Mouse (Mus musculus): Measurements from ENCODE around the gene Coro2a.
A peak's percentile ranks its signal among the peaks of the same experiment; 100 is the strongest.

Gene Coro2a

DNA sequence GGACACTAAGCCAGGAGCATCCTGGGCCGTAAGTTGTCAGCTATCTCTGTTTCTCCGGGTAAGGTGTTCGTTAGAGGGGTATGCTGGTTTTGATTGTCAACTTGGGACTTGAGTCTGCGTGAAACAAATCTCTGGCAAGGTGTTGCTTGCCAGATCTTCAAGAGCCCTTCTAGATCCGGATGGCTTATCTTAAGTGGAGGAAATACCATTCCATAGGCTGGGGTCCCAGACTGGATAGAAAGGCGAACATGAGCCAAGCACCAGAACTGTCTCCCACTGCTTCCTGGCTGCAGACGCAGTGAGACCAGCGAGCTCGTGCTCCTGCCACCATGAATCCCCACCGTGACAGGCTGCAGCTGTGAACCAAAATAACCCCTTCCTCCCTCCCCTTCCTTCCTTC is 80.5 kb downstream of the Coro2a start:
- no peak for DNase-seq

- DNase-seq, result no peak
These were observed 81.5 kb downstream of the Coro2a start for GRCm38 (mm10) chr4:46520491-46520890.

DNA sequence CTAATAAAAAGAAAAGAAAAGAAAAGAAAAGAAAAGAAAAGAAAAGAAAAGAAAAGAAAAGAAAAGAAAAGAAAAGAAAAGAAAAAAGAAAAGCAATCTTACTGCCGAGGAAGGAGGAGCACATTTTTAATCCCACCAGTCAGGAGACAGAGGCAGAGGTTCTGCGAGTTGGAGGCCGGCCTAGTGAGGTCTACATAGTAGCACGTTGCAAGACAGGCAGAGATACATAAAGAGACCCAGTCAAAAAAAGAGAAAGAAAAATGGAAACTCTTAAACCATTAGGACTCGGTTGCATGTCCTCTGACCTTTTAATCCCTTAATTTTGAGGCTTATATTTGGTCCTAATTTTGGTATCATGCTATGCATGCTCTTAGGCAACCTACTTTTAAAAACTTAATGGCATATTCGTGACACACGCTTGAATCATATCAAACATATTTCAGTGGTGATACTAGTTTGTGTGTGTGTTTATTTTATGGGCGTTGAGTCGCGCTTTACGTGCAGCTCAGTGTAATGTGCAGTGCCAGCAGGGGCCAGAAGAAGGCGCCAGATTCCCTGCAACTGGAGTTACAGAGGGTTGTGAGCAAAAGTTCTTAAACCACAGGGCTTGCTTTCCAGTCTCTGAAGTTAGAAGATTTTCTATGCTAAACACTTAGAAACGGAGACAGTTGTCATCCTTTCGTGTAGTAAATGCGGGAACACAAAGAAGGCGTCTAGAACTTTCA is 94.1 kb downstream of the Coro2a start:
- DNase-seq, result peak; percentile 77 to 92

GRCm38 (mm10) chr4:46506801-46507610 is 95.0 kb downstream of the Coro2a start:
- peak; percentile 97 to 99 for DNase-seq

GRCm38 (mm10) chr4:46505361-46506057 is 96.5 kb downstream of the Coro2a start:
- no peak for DNase-seq

- no peak for DNase-seq
These were observed 98.1 kb downstream of the Coro2a start for GRCm38 (mm10) chr4:46503881-46504280.

DNA sequence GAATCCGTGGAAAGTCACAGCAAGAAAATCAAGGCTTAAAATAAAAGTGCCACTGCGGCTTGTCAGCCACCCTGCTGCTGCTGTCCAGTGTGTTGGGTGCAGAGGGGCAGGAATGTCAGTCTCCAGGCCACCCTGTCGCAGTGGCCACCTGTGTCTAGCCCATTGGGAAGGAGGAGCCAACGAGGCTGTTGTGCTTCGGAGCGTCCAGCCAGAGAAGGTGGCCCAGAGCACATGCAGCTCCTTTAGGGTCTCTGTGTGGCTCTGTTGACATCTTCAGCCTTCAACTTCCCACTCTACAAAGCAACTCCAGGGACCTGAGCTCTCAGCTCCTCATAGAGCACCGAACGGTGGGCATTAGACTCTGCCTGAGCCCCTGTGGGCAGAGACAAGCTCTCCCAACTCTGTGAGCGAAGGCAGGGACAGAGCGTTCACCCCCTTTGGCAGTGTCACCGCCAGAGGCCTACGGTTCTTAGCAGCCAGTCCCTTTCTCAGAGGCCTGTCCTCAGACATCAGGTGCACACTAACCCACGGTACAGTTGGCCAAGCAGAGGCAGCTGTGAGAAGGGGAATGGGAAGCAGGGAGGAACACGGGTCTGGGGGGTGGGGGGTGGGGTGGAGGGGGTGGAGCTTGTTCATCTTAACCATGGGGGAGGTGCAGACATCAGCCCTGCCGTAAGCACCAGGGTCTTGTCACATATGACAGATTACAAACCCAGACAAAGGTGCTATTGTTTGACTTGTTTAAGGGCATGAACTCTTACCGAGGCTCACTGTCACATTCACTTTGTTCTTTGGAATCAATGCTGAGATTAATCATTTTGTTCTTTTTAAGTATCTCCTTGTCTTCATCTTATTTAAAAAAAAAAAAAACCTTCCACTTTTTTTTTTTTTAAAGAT is 99.1 kb downstream of the Coro2a start:
- no peak for DNase-seq

GRCm38 (mm10) chr4:46498976-46499375 is 103.0 kb downstream of the Coro2a start:
- DNase-seq, result peak; percentile 24 to 73

DNA sequence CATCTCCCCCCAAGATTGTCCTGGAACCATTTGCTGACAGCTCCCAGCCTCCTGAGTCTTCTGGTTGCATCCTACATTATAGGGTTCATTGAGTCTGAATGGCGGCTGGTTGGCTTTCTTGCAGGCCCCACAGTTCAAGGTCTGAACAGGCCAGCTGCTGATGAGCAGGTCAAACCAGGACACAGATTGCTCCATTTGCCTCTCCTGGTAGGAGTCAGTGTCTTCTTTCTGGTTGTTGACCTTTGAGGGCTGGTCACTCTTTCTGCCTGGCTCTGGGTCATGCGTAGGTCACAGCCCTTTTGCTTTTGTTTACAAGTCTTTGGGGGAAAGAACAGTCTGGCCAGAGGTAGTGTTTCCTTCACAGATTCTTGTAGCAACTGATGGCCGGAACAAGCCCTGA is 103.5 kb downstream of the Coro2a start:
- peak; percentile 51 to 52 for DNase-seq

GRCm38 (mm10) chr4:46497286-46497892 is 104.6 kb downstream of the Coro2a start:
- peak; percentile 64 to 86 for DNase-seq

DNA sequence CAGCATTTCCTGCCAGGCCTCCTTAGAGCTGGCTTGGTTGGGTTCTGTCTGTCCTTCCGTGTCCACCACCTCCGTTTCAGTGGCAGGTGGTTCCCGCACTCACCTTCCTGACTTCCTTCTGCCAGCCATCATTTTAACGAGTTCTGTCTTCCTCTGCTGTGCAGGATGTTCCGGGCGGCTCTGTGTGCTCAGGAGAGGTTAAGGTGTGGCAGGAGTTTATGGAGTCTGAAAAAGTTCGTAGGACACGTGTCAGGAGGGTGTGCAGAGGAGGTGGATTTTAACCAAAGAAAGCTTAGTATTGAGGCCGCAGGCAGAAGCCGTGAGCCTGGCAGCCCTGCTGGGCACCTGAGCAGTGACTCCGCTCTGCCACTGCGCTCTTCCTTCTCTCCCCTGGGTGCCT is 106.5 kb downstream of the Coro2a start:
- DNase-seq, result no peak

DNA sequence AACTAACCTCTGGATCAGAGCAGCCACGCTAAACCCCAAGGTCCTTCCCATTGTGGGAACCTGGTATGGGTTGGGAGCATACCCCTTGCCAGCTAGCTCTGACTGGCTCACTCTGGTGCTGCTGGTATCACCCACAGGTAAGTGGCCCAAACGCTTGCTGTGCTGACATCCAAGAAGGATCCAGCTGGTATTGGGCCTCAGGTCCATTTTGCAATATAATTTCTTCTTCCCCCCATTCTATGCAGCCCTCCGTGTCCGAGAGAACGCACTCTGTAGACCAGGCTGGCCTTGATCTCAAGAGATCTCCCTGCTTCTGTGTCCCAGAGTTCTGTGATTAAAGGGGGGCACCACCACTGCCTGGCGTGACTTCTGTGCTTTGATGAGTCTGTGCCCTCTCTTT is 108.9 kb downstream of the Coro2a start:
- DNase-seq, result no peak

DNA sequence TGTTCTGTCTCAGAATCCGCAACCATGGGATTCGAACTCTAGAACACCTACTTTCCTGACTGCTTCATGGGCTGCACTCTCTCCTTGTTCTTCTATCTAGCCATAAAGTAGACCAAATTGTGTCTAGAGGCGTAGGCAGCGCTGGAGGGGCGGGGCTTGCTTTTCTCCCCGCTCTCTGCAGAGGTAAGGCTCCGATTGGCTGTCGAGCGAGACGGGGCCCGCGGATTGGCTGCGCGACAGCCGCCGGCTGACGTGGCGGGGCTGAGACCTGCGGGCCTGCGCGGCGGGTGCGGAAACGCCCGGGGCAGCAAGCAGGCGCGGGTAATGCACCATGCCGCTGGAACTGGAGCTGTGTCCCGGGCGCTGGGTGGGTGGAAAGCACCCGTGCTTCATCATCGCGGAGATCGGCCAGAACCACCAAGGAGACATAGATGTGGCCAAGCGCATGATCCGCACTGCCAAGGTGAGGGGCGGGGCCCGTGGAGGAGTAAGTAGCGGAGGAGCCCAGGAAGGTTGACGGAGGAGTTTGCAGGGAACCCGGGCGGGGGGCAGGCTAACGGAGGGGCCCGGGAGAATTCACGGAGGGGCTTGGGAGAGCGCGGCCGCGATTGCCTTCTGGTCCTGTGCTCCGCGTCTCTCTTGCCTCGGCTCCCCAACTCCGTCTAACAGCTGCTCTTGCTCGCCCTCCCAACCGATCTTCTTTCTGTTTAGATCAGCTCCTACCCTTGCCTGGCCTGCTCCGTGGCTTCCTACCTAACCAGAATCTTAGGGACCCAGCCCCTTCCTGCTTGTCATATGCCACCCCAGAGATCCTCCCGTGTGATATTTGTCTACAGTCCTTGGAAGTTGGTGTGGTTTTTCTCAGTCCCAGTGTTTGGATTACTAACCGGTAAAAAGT is 112.7 kb downstream of the Coro2a start, which contains the start of gene Nans:
TSS of gene Nans (plus strand) at position 221 of the 898 bp plus-strand sequence.
- DNase-seq, result peak; percentile 96 to 98

DNA sequence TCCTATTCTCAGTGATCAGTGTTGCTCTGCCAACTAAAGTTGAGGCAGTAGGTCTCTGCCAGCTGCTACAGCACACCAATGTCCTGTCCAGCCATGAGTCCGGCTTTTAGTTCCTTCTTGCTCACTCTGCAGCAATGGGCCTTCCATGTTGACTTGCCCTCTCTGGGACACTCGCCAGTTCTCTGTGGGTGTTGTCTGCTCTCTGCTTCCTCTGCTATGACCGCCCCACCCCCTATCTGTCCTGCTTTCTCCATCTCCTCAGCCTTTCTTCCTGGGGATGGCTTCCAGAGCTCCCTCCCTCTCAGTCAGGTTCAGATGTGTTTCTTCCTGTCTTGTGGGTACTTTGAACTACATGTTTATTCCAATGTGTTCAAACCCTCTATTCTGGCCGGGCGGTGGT is 114.7 kb downstream of the Coro2a start:
- peak; percentile 82 to 87 for DNase-seq
